Mouse (Mus musculus): ENCODE results near the gene Btnl4.

Gene Btnl4

DNA sequence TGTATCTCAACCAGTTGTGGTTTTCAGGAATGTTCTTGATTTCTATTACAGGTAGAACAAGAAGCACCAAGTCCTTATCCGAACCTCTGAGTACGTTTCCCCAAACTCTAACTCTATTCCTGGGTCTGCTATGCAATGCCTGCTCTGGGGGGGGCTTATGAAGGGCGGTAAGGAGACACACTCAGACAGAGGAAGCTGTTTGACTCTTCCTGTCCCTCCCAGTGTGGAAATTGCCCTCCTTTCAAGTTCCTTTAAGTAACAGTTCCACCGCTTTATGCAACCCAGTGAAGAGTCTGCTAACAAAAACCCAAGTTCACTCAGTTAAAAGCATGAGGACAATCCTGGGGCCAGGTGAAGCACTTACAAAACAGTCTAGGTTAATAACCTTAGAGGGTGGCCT is 40.0 kb downstream of the Btnl4 start:
- no peak for DNase-seq (ENCODE audit: low spot score in 2 of 2)

DNA sequence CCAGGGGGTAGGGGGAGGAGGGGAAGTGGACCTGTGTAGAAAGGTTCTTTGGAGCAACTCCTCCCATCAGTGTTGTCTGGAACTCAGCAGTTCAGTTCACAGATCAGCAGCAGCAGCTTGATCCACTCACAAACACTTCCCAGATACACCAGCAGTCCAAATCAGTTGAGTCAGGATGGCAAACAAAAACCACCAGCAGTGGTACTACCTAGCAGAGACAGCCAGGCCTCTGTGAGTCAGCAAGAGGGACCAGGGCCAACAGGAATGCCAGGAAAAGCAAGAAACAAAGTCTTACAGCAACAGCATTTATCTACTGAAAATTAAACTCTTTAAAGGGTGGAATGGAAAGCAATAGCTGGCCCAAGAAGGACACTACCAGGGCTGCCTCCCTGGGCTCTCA is 49.5 kb downstream of the Btnl4 start:
- DNase-seq (ENCODE audit: low spot score in 2 of 2) = no peak

DNA sequence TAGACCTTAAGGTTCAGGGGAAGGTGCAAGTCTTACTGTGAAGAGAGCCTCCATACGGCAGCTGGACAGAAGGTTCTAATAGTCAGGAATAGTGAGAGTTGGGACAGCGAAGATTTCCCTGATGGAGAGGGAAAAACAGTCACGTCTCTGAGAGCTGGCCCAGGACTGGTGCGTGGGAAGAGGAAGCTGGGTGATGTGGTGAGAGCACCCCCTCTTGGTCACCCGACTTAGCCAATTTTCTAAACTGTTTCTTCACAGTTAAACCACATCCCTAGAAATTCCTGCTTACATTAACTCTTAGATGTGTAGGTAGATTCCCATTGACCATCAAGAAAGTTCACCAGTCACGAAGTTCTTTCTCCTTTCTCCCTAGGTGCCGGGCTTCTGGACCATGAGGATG is 57.1 kb downstream of the Btnl4 start:
- DNase-seq (ENCODE audit: low spot score in 2 of 2) = no peak

Data from spleen, postnatal 14 days (tissue).